In the genomic region with DNA sequence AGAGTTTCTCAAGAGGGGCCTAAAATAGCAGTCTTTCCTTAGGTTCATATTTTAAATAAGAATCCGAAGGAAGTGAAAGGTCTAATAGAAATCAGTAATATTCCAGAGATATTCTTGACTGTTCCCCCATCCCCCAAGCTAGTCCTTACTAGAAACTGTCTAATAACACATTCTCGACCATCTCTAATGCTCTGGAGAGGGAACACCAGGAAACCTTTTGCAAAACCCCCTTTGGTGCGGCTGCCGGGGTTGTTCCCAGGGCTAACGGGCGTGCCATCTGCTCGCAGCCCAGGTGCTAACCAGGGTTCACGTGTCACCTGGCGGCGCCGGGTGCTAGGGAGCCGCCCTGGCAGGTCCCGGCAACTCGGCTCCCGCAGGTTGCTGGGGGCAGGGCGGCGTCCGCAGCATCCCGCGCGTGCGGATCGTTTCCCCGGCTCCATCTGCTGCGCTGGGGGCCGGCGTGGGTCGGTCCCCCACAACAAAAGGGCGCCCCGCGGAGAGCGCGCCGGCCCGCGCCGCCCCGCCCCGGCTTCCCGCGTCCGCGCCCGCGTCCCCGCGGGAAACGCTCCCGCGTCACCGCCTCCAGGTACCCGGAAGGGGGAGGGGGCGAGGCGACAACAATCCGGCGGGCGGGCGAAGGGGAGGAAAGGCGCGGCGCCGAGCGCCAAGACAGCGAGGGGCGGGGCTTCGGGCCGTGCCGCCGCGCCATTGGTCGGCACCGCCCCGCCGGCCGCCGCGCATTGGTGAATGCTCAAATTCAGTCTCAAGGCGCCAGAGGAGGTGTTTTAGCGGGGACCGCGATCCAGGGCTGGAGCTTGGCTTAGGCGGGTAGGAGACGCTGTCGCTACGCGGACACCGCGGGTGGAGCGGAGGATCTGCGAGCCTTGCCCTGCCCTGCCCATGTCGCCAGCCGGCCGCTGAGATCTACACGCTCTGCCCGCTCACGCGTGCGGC, we compare ENCODE assay signal across 8 mouse cellular contexts. TPM values are rescaled to one million over a fixed set of nuclear protein-coding genes. Genes with fewer than 3 reads are reported as not detected.
DNase-seq lines count a peak whose midpoint lies in the region; ATAC-seq lines count a peak whose summit lies in the region.

A gene (plus strand): TSS at position 754 of the 954 bp plus-strand sequence.

- peak within 1 kb of the TSS; percentile 95 for H3K4me2 ChIP-seq in embryonic facial prominence, embryonic 13.5 days

- peaks cover 16% of the 10 kb centered on the region for H3K4me1 ChIP-seq in embryonic facial prominence, embryonic 13.5 days

- H3K9ac ChIP-seq in embryonic facial prominence, embryonic 13.5 days: peak within 1 kb of the TSS; percentile 87

- H3K9me3 ChIP-seq in embryonic facial prominence, embryonic 13.5 days: no peaks in the 10 kb centered on the region

- under 1% methylated on average over 94 of the region's 98 CpGs for WGBS in embryonic facial prominence, embryonic 13.5 days

- H3K27ac ChIP-seq in embryonic facial prominence, embryonic 13.5 days: peak within 1 kb of the TSS; percentile 81

- H3K27me3 ChIP-seq in embryonic facial prominence, embryonic 13.5 days: no peaks in the 10 kb centered on the region

- peaks cover 20% of the 10 kb centered on the region for H3K36me3 ChIP-seq in embryonic facial prominence, embryonic 13.5 days

- peak; percentile 94 for ATAC-seq in embryonic facial prominence, embryonic 13.5 days (ENCODE audit: insufficient number of reproducible peaks, insufficient read depth, low FRiP score, low TSS enrichment, low read depth)
- peak; percentile 83 for ATAC-seq in monocyte, adult 5-6 weeks (replicated peaks; ENCODE audit: insufficient number of reproducible peaks, low FRiP score, low TSS enrichment, poor library complexity, severe bottlenecking)

- H3K4me3 ChIP-seq in embryonic facial prominence, embryonic 13.5 days: peak within 1 kb of the TSS; percentile 78

- DNase-seq in 3T3-L1 (ENCODE audit: low read depth, low spot score) (peak; percentile 87), liver (peak; percentile 95)
- peak; percentile 92 to 95 for DNase-seq in adrenal gland, postnatal 36 days
- DNase-seq in heart, adult 8-10 months (ENCODE audit: low spot score): peak; percentile 87
- DNase-seq in kidney, adult 9 months: peak; percentile 84
- DNase-seq in spleen, postnatal 4 days (ENCODE audit: low spot score in 2 of 2): peak; percentile 90 to 96

RNA-seq across cellular contexts. Expression of the gene that starts here (rescaled TPM):
- total RNA-seq in adrenal gland, postnatal 36 days (2021): 1 to 10 TPM in 1 of 2 experiments, under 1 TPM in 1; 0.89 to 1.4 TPM
- 24.3 and 24.9 TPM in 2 replicates for polyA plus RNA-seq in embryonic facial prominence, embryonic 13.5 days (2015; fragmentation: Nextera tagmentation; extraction: Ambion mirVana)
- 1 to 10 TPM in 2 of 4 experiments, under 1 TPM in 2; 0.56 to 1.5 (median 1.1) TPM for total RNA-seq in heart, adult 8-10 months (2022)
- 0.85 to 1.2 TPM in 2 of 3 replicates, not detected in the other for total RNA-seq in monocyte, adult 5-6 weeks (2017)

Comparison
In these comparisons a context has a peak if more than half of its experiments do, and no peak if none do; other contexts are left out.
1. Peak in every context shown above with its lines: DNase-seq, ATAC-seq, H3K4me3 ChIP-seq and H3K27ac ChIP-seq.